Mouse (Mus musculus): ENCODE measurements around the gene Frmd4b. TPM values are rescaled to one million over a fixed set of nuclear protein-coding genes. Genes with fewer than 3 reads are reported as not detected.
A peak's percentile ranks its signal among the peaks of the same experiment; 100 is the strongest.

The Frmd4b gene
- polyA plus RNA-seq, 1 experiment from 2014 or later, result 17.5 TPM

GRCm38 (mm10) chr6:97615901-97616461, 1.4 kb downstream of the Frmd4b start:
- WGBS, result 4% methylated on average over 16 of the region's 16 CpGs
- Histone ChIP-seq H3K27ac (replicated peaks; ENCODE audit: low read depth, low read length) (peak overlapping the region; percentile 75; the same call in 1 of the 2 replicates), H3K9ac (ENCODE audit: low read depth, low read length) (peak overlapping the region; percentile 69)

GRCm38 (mm10) chr6:97614179-97614578, 3.2 kb downstream of the Frmd4b start:
- DNase-seq (ENCODE audit: low spot score) (no peak), ATAC-seq (ENCODE audit: low read depth) (no peak)
- Histone ChIP-seq H3K4me2 (ENCODE audit: low read depth, low read length) (0 out of 2 replicates have a peak overlapping the region, but pooled peaks have one; percentile 18), H3K4me1 (ENCODE audit: control insufficient read depth, insufficient read depth, low read length) (peaks cover 15% of the 10 kb centered on the region; the same call in 1 of the 2 replicates), H3K36me3 (ENCODE audit: control insufficient read depth, insufficient read depth, low read length) (no peaks in the 10 kb centered on the region), H3K4me3 (ENCODE audit: low read depth, low read length) (no peak overlapping the region), H3K27ac (replicated peaks; ENCODE audit: low read depth, low read length) (no peak overlapping the region), H3K9me3 (ENCODE audit: control insufficient read depth, low read length) (no peaks in the 10 kb centered on the region), H3K27me3 (replicated peaks; ENCODE audit: control insufficient read depth, insufficient read depth, low read length) (peaks cover 10% of the 10 kb centered on the region), H3K9ac (ENCODE audit: low read depth, low read length) (no peak overlapping the region)

More at GRCm38 (mm10) chr6:97615901-97616461, 1.4 kb downstream of the Frmd4b start:
- Histone ChIP-seq H3K4me2 (ENCODE audit: low read depth, low read length) (peak overlapping the region; percentile 98), H3K9me3 (ENCODE audit: control insufficient read depth, low read length) (no peaks in the 10 kb centered on the region), H3K27me3 (replicated peaks; ENCODE audit: control insufficient read depth, insufficient read depth, low read length) (peaks cover 10% of the 10 kb centered on the region), H3K36me3 (ENCODE audit: control insufficient read depth, insufficient read depth, low read length) (no peaks in the 10 kb centered on the region), H3K4me3 (ENCODE audit: low read depth, low read length) (peak overlapping the region; percentile 66), H3K4me1 (ENCODE audit: control insufficient read depth, insufficient read depth, low read length) (peaks cover 15% of the 10 kb centered on the region; the same call in 1 of the 2 replicates)
- ATAC-seq (ENCODE audit: low read depth), result peak; percentile 51
- peak; percentile 77 for DNase-seq (ENCODE audit: low spot score)

- Histone ChIP-seq H3K4me2 (ENCODE audit: low read depth, low read length) (no peak overlapping the region), H3K36me3 (ENCODE audit: control insufficient read depth, insufficient read depth, low read length) (no peaks in the 10 kb centered on the region), H3K27ac (replicated peaks; ENCODE audit: low read depth, low read length) (no peak overlapping the region), H3K4me3 (ENCODE audit: low read depth, low read length) (no peak overlapping the region), H3K4me1 (ENCODE audit: control insufficient read depth, insufficient read depth, low read length) (peaks cover 15% of the 10 kb centered on the region; the same call in 1 of the 2 replicates), H3K27me3 (replicated peaks; ENCODE audit: control insufficient read depth, insufficient read depth, low read length) (peaks cover 7% of the 10 kb centered on the region), H3K9ac (ENCODE audit: low read depth, low read length) (no peak overlapping the region), H3K9me3 (ENCODE audit: control insufficient read depth, low read length) (no peaks in the 10 kb centered on the region)
- DNase-seq (ENCODE audit: low spot score) (peak; percentile 45), ATAC-seq (ENCODE audit: low read depth) (no peak)
- WGBS, result 69% methylated on average over 5 of the region's 5 CpGs
Measured at GRCm38 (mm10) chr6:97612861-97613260, 4.5 kb downstream of the Frmd4b start.

- Histone ChIP-seq H3K27ac (replicated peaks; ENCODE audit: low read depth, low read length) (no peak overlapping the region), H3K4me1 (ENCODE audit: control insufficient read depth, insufficient read depth, low read length) (no peaks in the 10 kb centered on the region), H3K27me3 (replicated peaks; ENCODE audit: control insufficient read depth, insufficient read depth, low read length) (no peaks in the 10 kb centered on the region; the same call in 1 of the 2 replicates), H3K4me3 (ENCODE audit: low read depth, low read length) (no peak overlapping the region), H3K4me2 (ENCODE audit: low read depth, low read length) (no peak overlapping the region), H3K9me3 (ENCODE audit: control insufficient read depth, low read length) (no peaks in the 10 kb centered on the region), H3K36me3 (ENCODE audit: control insufficient read depth, insufficient read depth, low read length) (no peaks in the 10 kb centered on the region), H3K9ac (ENCODE audit: low read depth, low read length) (no peak overlapping the region)
- ATAC-seq (ENCODE audit: low read depth) (no peak), DNase-seq (ENCODE audit: low spot score) (no peak)
- WGBS, result 83% methylated on average over 2 of the region's 2 CpGs
Measured at GRCm38 (mm10) chr6:97610051-97610450, 7.3 kb downstream of the Frmd4b start.

GRCm38 (mm10) chr6:97607646-97608045, 9.7 kb downstream of the Frmd4b start:
- no peak overlapping the region for H3K4me2 ChIP-seq (ENCODE audit: low read depth, low read length)
- DNase-seq (ENCODE audit: low spot score), result no peak
- 50% methylated on average over 3 of the region's 3 CpGs for WGBS
- H3K9me3 ChIP-seq (ENCODE audit: control insufficient read depth, low read length), result no peaks in the 10 kb centered on the region
- no peaks in the 10 kb centered on the region for H3K4me1 ChIP-seq (ENCODE audit: control insufficient read depth, insufficient read depth, low read length)
- no peak for ATAC-seq (ENCODE audit: low read depth)
- H3K36me3 ChIP-seq (ENCODE audit: control insufficient read depth, insufficient read depth, low read length), result no peaks in the 10 kb centered on the region
- no peaks in the 10 kb centered on the region for H3K27me3 ChIP-seq (replicated peaks; ENCODE audit: control insufficient read depth, insufficient read depth, low read length)
- no peak overlapping the region for H3K9ac ChIP-seq (ENCODE audit: low read depth, low read length)
- no peak overlapping the region for H3K4me3 ChIP-seq (ENCODE audit: low read depth, low read length)
- no peak overlapping the region for H3K27ac ChIP-seq (replicated peaks; ENCODE audit: low read depth, low read length)

GRCm38 (mm10) chr6:97595218-97595617, 22.1 kb downstream of the Frmd4b start:
- no peaks in the 10 kb centered on the region for H3K27me3 ChIP-seq (replicated peaks; ENCODE audit: control insufficient read depth, insufficient read depth, low read length)

GRCm38 (mm10) chr6:97594589-97594988, 22.8 kb downstream of the Frmd4b start:
- H3K4me3 ChIP-seq (ENCODE audit: low read depth, low read length), result no peak overlapping the region
- H3K4me2 ChIP-seq (ENCODE audit: low read depth, low read length), result no peak overlapping the region
- H3K9ac ChIP-seq (ENCODE audit: low read depth, low read length), result no peak overlapping the region
- no peaks in the 10 kb centered on the region for H3K27me3 ChIP-seq (replicated peaks; ENCODE audit: control insufficient read depth, insufficient read depth, low read length)
- DNase-seq (ENCODE audit: low spot score), result no peak
- no peak for ATAC-seq (ENCODE audit: low read depth)
- no peaks in the 10 kb centered on the region for H3K9me3 ChIP-seq (ENCODE audit: control insufficient read depth, low read length)
- H3K4me1 ChIP-seq (ENCODE audit: control insufficient read depth, insufficient read depth, low read length), result peaks cover 5% of the 10 kb centered on the region; the same call in 1 of the 2 replicates
- 96% methylated on average over 7 of the region's 7 CpGs for WGBS
- H3K27ac ChIP-seq (replicated peaks; ENCODE audit: low read depth, low read length), result no peak overlapping the region
- H3K36me3 ChIP-seq (ENCODE audit: control insufficient read depth, insufficient read depth, low read length), result no peaks in the 10 kb centered on the region

More at GRCm38 (mm10) chr6:97595218-97595617, 22.1 kb downstream of the Frmd4b start:
- Histone ChIP-seq H3K9me3 (ENCODE audit: control insufficient read depth, low read length) (no peaks in the 10 kb centered on the region), H3K36me3 (ENCODE audit: control insufficient read depth, insufficient read depth, low read length) (no peaks in the 10 kb centered on the region), H3K4me1 (ENCODE audit: control insufficient read depth, insufficient read depth, low read length) (peaks cover 5% of the 10 kb centered on the region; the same call in 1 of the 2 replicates), H3K27ac (replicated peaks; ENCODE audit: low read depth, low read length) (no peak overlapping the region), H3K4me3 (ENCODE audit: low read depth, low read length) (no peak overlapping the region), H3K4me2 (ENCODE audit: low read depth, low read length) (no peak overlapping the region), H3K9ac (ENCODE audit: low read depth, low read length) (no peak overlapping the region)
- ATAC-seq (ENCODE audit: low read depth) (no peak), DNase-seq (ENCODE audit: low spot score) (no peak)
- 48% methylated on average over 3 of the region's 3 CpGs for WGBS

- peaks cover 5% of the 10 kb centered on the region; the same call in 1 of the 2 replicates for H3K4me1 ChIP-seq (ENCODE audit: control insufficient read depth, insufficient read depth, low read length)
- DNase-seq (ENCODE audit: low spot score), result no peak
- no peaks in the 10 kb centered on the region for H3K27me3 ChIP-seq (replicated peaks; ENCODE audit: control insufficient read depth, insufficient read depth, low read length)
- no peak overlapping the region for H3K9ac ChIP-seq (ENCODE audit: low read depth, low read length)
- WGBS, result 70% methylated on average over 5 of the region's 5 CpGs
- ATAC-seq (ENCODE audit: low read depth), result no peak
- no peak overlapping the region for H3K27ac ChIP-seq (replicated peaks; ENCODE audit: low read depth, low read length)
- no peak overlapping the region for H3K4me3 ChIP-seq (ENCODE audit: low read depth, low read length)
- H3K9me3 ChIP-seq (ENCODE audit: control insufficient read depth, low read length), result no peaks in the 10 kb centered on the region
- no peaks in the 10 kb centered on the region for H3K36me3 ChIP-seq (ENCODE audit: control insufficient read depth, insufficient read depth, low read length)
- H3K4me2 ChIP-seq (ENCODE audit: low read depth, low read length), result no peak overlapping the region
Measured at GRCm38 (mm10) chr6:97590230-97590629, 27.1 kb downstream of the Frmd4b start.

GRCm38 (mm10) chr6:97589581-97589980, 27.8 kb downstream of the Frmd4b start:
- Histone ChIP-seq H3K4me3 (ENCODE audit: low read depth, low read length) (no peak overlapping the region), H3K9me3 (ENCODE audit: control insufficient read depth, low read length) (no peaks in the 10 kb centered on the region), H3K4me1 (ENCODE audit: control insufficient read depth, insufficient read depth, low read length) (peaks cover 5% of the 10 kb centered on the region; the same call in 1 of the 2 replicates), H3K9ac (ENCODE audit: low read depth, low read length) (no peak overlapping the region), H3K36me3 (ENCODE audit: control insufficient read depth, insufficient read depth, low read length) (no peaks in the 10 kb centered on the region), H3K27ac (replicated peaks; ENCODE audit: low read depth, low read length) (no peak overlapping the region), H3K4me2 (ENCODE audit: low read depth, low read length) (no peak overlapping the region), H3K27me3 (replicated peaks; ENCODE audit: control insufficient read depth, insufficient read depth, low read length) (no peaks in the 10 kb centered on the region)
- ATAC-seq (ENCODE audit: low read depth), result no peak
- 63% methylated on average over 3 of the region's 3 CpGs for WGBS
- DNase-seq (ENCODE audit: low spot score), result no peak

All from embryonic facial prominence, embryonic 14.5 days (tissue).